ENCODE assay signal across 13 mouse cellular contexts in the genomic region with DNA sequence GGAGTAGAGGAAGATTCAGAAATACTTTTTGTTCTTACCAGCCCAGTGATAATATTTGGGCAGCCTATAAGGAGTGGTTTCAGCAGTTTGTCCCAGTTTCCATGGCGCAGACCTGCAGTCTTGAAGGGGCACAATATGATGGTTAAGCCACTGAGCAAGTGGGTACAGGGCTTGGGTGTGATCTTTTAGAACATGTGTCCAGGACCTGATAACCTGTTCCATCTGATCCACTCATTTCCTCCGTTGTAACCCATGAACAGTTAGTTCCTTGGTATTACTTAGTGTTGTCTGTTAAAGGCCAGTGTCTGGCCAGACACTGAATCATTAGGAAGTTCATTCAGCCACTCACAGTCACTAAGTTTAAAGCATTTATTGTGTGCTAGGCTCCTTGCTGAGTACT.
"Had no signal": no experiment of that assay in that cellular context is flagged by ENCODE, and none has a peak within 500 bp of the region (broad histone marks: within the 10 kb centered on the region; RNA-seq: fewer than 3 reads in every experiment).

No protein-coding gene starts in this region.

- H3K4me2 ChIP-seq: midbrain, embryonic 11.5 days had no signal

- H3K4me1 ChIP-seq: limb, embryonic 10.5 days had no signal

- DNase-seq: kidney, adult 9 months; kidney, postnatal 36 days; lung, adult 2 months; lung, postnatal 36 days; thymus, adult 18-20 months; thymus, postnatal 14 days had no signal

- H3K9me3 ChIP-seq: limb, embryonic 10.5 days had no signal

- ATAC-seq: intestine, postnatal 0 days; lung, postnatal 0 days; midbrain, embryonic 16.5 days had no signal

- H3K27ac ChIP-seq: kidney, postnatal 0 days; left cerebral cortex, adult 2 months; limb, embryonic 10.5 days had no signal

- H3K4me3 ChIP-seq: left cerebral cortex, adult 2 months; limb, embryonic 10.5 days had no signal
